Mouse (Mus musculus): ENCODE results near the gene Gbx2.
A peak's percentile ranks its signal among the peaks of the same experiment; 100 is the strongest.

Gbx2 gene

GRCm38 (mm10) chr1:89934316-89935260 lies 3.6 kb upstream of the Gbx2 start:
- no peak for DNase-seq

DNA sequence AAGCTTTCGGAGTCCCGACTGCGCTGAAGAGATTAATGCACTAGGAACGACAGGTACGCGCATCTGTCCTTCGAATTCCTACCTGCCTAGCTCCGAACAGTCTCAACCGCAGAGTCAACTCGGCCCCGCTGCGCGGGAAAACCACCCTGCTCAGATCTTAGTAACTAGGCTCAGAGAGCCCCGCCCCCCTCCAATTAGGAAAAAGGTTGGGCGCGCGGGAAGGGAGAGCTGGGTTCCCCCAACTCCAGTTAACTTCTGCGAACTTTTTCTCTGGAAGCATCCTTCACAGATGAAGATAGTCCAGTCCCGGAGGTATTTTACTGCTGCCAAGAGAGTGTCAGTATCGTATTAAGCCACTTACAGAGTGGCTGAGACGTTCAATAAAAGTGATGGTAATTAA lies 2.8 kb upstream of the Gbx2 start:
- no peak for DNase-seq

GRCm38 (mm10) chr1:89933028-89933427 lies 2.0 kb upstream of the Gbx2 start:
- DNase-seq: no peak

DNA sequence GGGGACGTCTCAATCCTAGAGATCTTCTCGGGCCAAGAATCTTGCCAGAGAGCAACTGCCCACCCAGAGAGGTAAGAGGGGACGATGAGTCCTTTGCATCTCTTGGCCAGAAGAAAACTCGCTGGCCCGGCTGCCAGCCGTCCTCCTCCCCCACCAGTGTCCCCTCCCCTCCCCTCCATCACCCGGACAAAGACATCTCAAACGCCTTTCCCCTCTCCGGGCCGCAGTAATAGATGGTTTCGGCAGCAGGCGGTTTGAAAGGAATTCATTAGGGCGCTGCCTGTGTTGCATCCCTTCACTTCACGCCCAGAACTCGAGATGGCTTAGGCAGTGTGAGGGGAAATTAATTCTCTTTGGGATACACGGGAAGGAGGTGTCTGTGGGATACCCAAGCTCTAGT lies 1.6 kb upstream of the Gbx2 start:
- DNase-seq: no peak

DNA sequence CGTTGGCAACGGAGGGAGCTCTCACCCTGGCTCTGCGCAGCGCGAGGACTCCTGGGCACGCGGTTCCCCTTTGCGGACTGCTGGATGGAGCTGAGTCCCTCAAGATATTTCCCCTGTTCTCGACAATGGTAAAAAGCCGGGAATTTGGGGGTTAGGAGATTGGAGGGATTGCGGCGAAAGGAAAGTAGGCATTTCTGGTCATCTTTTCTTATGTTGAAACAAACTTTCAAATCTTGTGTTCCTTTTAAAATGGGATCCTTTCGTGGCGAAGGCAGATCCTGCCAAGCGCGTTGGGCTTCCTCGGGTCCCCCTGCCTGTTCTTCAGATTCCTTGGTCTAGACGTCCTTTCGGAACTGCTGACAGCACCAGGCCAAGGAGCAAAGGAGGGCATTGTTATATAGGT lies 1.0 kb upstream of the Gbx2 start:
- DNase-seq: no peak

DNA sequence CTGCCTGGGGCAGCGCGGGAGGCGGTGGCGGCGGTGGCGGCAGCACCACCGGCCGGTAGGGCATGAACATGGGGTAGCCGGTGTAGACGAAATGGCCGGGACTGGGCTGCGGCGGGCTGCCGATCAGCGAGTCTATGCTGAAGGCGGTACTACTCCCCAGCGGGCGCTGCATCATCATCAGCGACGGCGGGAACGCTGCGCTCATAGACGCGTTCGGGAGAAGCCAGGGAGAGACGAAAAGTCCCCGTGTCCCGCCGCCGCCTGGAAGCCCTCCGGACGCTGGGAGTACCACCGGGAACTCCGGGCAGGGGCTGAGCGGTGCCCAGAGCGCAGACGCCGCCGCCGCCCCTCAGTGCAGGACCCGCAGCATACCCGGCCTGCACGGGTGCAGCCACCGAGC lies 428 bp downstream of the Gbx2 start:
- no peak for DNase-seq

GRCm38 (mm10) chr1:89929721-89930505 lies 1.1 kb downstream of the Gbx2 start:
- peak; percentile 38 for DNase-seq

GRCm38 (mm10) chr1:89929181-89929580 lies 1.8 kb downstream of the Gbx2 start:
- DNase-seq: no peak

DNA sequence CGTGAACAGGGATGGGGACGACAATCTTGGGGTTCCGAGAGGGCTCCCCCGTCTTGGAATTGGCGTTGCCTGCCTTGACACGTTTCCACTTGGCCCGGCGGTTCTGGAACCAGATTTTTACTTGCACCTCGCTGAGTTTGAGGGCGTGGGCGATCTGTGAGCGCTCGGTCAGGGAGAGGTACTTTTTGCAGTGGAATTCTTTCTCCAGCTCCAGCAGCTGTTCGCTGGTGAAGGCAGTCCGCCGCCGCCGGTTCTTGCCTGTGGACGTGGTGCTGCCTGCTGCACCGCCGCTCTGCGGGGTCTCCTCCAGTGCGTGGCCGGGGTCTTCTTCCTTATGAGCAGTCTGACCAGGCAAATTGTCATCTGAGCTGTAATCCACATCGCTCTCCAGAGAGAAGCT lies 2.3 kb downstream of the Gbx2 start:
- DNase-seq: no peak

DNA sequence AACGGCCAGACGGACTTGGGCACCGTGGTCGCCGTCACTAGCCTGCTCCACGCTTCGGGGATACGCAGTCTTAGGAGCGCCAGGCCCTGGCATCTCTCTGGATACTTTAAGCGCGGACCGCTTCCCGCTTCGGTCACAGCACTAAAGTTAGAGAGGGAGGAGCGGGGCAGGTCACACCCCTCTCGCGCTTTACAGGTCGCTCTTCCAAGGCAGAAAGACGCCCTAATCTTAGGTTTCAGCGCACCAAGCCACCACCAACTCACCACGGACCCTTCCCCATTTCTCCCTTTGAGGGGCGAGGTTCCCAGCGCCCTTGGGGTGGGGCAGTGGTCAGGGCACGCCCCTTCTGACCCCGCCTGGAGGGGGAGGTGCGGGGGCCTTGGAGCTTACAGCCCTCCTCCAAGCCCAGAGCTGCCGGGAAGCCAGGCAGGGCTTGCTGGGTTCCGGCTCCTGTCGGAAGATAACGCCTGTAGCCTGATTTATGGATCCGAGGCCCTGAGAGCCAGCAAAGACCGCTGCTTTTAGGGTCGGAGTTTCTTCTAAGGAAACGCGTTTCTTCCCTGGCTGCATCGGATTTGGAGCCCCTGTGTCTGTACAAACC lies 3.8 kb downstream of the Gbx2 start:
- DNase-seq: peak; percentile 47

DNA sequence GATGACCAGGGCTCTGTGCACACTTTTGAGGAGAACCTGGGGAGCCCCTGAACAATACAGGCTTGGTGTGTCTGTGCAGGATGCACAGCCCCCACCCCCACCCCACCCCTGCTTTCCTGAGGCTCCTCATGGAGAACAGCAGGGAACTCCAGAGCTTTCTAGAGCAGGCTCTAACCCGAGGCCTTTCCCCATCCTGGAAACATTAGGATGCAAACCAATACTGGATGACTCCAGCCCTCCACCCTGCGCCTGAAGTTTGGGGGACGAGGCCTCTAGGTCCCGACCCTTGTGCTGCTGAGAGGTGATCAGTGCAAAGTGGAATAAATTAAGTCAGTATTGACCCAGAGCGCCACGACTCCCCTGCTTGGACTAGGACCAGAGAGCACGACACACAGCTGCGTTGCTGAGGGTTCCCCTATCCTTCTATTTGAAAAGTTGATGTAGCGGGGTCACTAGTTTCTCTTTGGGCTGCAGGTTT lies 4.4 kb downstream of the Gbx2 start:
- DNase-seq: no peak

GRCm38 (mm10) chr1:89925501-89926190 lies 5.3 kb downstream of the Gbx2 start:
- no peak for DNase-seq

- DNase-seq: no peak
Measured at GRCm38 (mm10) chr1:89923642-89924020, 7.3 kb downstream of the Gbx2 start.

DNA sequence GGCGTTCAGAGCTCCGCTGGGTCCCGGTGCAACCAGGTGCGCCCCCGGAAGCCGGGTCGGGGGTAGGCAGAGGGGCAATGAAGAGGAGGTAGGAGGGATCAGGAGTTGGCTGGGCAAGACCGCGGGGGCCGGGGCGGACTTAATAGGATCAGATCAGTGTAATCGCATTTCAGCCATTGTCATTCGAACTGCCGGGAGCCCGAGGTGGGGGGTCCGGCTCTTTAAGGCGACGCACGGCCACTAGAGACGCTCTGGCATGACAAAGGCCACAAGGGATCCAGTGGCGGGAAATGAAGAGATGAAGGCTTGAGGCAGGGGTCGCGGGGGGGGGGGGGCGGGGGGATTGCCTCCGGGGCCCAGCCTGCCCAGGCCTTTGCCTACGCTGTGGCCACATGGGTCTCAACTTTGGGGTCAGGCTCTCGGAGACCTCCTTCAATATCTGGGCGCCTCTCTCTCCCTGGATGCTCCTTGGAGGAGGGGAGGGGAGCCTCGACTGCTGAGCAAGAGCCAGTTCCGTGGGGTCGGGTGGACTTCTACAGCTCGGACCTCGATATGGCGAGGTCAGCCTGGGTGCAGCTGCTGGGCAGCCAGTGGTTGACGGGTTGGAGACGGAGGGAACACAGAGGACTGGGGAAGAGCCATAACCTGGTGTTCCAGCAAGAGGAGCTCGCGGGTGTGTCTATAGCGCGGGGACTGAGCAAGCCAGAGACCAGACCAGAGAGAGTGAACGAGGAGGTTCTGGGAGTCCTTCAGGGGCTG lies 7.9 kb downstream of the Gbx2 start:
- no peak for DNase-seq

DNA sequence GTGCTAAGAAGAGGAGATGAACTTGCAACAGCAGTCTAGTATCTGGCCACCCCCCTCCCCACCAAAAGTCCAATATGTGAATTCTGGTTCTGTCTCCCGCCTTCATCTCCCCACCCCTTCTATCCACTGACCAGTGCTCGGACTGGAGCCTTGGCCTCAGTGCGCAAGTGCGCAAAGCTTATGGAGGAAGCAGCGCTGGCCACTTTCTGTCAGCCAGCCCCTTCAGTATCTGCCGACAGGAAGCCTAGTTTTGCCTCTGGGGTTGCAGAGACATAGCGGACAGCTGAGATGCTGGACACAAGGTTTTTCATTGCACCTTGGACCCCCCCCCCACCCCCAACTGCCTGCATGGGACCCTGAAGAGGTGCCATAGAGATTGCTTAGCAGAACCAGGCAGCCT lies 8.7 kb downstream of the Gbx2 start:
- no peak for DNase-seq

GRCm38 (mm10) chr1:89921806-89922205 lies 9.2 kb downstream of the Gbx2 start:
- no peak for DNase-seq

DNA sequence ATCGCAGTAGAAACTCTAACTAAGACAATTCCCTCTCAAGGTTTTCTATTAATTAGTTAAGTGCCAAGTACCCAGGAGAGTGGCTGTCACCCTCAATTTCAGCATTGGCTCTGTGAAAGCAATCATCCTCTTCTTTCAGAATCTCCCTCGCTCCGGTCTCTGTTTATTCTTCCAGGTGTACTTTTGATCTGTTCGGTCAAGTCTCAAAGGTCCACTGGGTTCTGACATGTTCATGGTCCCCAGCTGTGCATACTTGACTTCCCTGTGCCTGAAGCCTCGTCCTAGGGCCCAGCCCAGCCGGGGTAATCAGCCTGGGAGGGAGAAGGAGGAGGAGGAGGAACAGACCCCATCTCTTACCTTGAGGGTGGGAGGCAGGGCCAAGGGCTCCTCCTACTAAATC lies 11.8 kb downstream of the Gbx2 start:
- DNase-seq: no peak

GRCm38 (mm10) chr1:89918111-89918510 lies 12.9 kb downstream of the Gbx2 start:
- no peak for DNase-seq

- DNase-seq: no peak
Measured at GRCm38 (mm10) chr1:89913611-89914010, 17.4 kb downstream of the Gbx2 start.

DNA sequence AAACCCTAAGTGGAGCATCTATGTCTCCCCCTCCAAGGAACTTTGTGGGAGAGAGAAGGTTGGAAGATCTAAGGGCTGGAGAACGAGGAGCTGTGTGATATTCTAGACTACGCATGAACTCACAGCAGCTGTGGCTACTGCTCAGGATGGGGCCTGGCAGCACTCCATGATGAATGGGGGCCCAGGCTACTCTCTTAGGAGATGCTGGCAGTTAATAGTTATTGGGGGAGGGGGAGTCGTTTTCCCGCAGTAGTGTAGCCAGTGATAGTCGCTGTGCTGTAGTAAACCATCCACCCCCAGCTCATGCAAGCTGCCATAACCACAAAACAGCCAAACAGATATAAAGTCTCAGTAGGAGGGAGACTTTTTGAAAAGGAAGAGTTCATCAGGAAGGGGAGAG lies 18.6 kb downstream of the Gbx2 start:
- no peak for DNase-seq

DNA sequence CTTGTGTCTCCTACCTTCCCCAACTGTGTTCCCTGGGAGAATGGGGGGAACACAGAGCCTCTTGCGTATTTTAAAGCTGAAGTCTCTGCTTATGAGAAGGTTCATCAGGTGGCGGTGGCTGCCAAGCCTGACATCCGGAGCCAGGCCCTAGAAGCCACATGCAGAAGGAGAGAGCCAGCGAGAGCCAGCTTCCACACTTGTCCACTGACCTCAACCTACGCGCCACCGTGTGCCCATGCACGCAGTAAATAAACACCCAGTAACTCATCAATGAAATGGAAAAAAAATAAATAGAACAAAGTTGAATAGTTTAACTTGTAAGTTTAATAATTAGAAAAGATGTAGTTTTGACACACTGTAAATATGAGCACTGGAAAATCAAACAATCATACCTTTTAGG lies 21.2 kb downstream of the Gbx2 start:
- DNase-seq: no peak

GRCm38 (mm10) chr1:89902641-89903040 lies 28.3 kb downstream of the Gbx2 start:
- DNase-seq: no peak
